Mouse (Mus musculus) left cerebral cortex, postnatal 4 days (tissue): ENCODE results near the gene Gtf3c2. TPM values are rescaled to one million over a fixed set of nuclear protein-coding genes. Genes with fewer than 3 reads are reported as not detected.

ENCODE experiments used
- DNase-seq: peaks from one replicate; pipeline ENCODE4 v3.0.0-alpha.2; 2022
- intact Hi-C: fragments of 180-260 bp; cut with DNase I; formaldehyde crosslinking; loops from one replicate; pipeline ENCODE4 v1.15.1; 2025
- total RNA-seq, 2 experiments: library from RNA; stranded (reverse); gene quantifications; 2 replicates each; pipeline ENCODE4 v1.2.3; 2021

The Gtf3c2 gene
- total RNA-seq, 2 experiments from 2014 or later: 68.9 to 74.0 TPM

DNA sequence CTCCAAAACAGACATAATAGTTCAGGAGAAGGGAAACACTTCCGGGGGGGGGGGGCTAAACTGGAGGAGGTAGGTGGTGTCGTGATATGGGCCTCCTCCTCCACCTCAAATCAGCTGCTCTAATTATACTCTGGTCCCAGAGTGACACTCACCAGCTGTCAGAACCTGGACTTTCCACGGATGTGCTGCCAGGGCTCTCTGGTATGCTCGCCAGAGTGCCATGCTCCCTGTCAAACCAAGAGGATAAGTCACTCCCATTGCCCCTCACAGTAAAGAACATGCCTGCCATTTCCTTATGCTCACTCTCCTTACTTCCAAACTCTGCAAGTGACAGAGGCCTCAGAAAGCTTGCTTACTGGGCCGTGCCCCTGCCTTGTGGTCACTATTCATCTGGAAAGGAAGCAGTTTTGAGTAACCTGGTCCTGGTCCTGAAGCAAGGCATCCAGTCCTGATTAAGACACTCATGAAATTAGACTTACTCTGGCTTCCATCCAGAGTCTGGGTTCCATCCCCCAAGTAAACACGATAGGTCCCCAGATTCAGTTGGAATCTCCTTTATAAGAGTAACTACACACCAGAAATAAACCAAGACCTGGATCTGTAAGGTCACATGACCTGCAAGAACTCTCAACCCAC lies 26.3 kb downstream of the Gtf3c2 start:
- intact Hi-C loops: no loop called here
- no peak for DNase-seq

DNA sequence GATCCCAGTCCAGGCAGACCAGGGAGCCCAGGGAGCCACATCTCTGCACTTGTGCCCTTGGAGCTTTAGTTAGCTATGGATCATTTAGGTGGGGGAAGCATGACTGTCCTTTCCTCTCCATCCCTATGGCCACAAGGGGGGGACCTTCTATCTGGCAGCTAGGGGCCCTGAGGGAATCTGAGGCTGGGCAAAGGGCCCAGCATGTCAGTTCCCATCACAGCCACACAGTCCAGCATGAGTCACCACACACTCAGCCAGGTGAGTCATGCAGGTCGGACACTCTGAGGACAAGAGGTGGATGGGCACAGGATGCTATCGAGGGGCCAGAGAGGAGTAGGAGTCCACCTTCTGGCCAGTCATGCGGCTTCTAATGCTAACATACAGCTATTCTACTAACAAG lies 28.2 kb downstream of the Gtf3c2 start:
- no peak for DNase-seq
- intact Hi-C loops: no loop called here

DNA sequence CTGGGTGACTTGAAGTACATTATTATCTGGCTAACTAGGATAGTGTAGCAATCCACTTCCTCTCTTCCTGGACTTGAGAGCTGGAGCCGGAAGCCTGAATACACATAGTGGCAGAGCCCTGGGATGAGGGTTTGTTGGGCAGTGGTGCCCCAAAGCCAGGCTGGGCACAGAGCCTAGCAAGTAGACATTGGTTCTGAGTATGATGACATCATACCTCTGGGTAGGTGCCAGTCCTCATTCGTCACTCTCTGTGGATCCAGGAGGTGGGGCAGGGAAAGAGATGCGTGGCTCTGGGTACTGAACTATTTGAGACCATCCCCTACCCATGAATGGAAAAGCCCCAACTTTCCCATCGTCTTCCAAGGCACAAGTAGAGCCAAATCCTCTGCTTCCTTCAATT lies 30.2 kb downstream of the Gtf3c2 start:
- intact Hi-C loops: no loop called here
- no peak for DNase-seq

DNA sequence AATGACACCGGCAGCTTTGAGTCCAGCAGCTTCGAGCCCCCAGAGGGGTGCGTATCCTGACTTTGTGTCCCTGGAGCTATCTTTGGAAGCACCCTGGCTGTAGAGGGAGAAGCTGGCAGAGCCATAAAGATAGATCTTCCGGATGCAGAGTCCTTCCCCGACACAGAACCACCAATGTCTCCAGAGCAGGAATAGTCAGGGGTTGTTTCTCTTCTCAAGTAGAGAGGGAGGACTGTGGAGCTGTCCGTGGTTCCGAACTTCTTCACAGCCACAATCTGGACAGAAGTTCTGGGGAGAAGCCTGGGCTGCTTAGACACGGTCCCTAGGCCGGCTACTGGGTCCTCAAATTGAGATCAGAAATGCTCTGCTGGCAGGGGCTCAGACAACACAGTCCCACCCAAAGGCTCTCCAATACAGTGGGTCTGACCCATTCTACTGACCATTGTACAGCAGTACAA lies 40.9 kb downstream of the Gtf3c2 start:
- intact Hi-C loops: no loop called here
- DNase-seq: no peak

DNA sequence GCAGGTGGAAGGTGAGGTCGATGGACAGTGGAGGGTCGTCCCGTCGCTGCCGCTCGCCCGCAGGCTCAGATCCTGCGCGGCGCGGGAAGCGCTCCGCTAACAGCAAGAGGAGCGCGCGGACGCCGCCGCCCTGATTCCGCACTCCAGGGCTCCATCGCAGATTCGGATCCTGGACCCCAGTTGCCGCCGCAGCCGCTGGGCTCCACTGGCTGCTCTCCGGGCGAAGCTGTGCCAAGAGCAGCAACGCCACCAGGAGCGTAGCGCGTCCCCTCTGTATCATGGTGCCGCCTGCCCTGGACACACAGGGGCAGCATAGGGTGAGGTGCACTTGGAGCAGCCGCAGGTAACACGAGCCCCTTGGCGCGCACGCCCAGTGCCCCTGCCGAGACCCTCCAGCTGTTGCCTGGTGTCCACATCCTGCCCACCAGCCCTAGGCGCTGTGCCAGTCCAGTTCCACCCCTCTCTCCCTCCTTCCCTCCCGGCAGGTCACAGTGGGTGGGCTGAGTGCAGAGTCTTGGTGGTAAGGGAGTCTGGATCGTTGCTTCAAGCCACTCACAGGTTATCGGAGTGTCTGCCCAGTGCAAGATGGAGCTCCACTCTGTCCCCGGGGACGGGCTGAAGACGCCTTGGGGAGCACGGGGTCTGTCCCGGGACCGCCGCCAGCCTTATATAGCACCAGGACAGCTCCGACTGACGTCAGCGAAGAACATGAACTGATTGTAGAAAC lies 41.5 kb downstream of the Gtf3c2 start, which contains the start of gene Ucn:
Gene Ucn (minus strand): TSS at position 589 of the 727 bp plus-strand sequence.
- intact Hi-C loops: no loop called here
- peak; percentile 13 for DNase-seq

DNA sequence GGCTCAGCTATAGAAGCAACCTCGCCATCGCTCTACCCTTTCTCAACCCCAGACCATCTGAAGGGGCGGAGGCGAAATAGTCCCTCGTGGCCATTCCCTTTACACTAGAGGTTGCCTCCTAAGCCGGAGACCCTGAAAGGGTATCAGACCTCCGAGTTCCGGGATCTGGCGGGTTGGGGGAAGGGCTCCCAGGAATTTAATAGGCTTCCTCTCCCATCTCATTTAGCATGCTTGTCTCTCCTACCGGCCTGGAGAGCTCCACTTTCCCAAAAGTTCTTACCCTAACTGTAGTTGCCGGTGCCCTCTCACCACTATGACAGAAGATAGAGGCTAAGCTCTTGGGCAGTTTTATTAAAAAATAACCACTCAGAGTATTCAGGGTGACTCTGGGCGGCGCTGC lies 42.3 kb downstream of the Gtf3c2 start:
- no peak for DNase-seq
- intact Hi-C loops: no loop called here

DNA sequence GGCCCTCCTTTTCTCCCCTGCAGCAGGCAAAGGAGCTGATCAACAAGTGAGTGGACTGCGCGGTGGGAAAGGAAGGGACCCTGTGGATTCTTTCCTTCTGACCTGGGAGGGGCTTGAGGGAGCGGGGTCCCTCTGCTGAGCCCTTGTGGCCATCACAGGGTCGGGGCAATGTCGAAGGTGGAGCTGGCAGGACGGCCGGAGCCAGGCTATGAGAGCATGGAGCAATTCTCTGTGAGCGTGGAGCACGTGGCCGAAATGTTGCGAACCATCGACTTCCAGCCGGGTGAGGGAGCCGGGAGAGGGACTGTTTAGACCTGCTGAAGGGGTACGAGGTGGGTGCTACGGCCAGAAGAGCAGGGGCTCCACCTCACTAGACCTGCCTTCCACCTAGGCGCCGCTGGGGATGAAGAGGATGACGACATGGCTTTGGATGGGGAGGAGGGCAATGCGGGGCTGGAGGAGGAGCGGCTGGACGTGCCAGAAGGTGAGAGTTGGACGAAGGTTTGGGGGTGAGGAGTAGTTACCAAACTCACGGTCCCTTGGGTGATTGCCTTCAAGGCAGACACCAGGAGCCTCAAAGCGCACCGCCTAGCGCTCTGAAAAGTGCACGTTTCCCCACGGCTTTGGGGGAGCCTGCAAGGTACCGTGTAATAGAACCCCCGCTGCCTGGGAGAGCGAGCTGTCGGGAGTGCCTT lies 43.1 kb downstream of the Gtf3c2 start:
- DNase-seq: no peak
- intact Hi-C loops: no loop called here

DNA sequence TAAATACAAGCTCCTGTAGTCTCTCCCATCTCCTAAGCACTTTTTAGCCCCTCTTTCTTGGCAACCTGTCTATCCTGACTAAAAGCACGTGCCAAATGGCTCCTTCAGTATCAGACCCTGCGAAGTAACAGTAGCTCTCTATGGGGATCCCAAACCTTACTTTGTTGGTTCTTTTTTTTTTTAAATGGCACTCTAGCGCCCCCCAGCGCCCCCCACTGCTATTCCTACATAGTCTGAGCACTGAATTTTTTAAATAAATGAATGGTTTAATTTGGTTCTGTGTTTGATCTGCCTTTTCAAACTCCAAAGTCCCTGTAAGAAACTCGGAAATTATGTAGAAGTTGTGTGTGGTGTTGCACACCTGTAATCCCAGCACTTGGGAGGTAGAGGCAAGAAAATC lies 53.9 kb downstream of the Gtf3c2 start:
- DNase-seq: no peak
- intact Hi-C loops: no loop called here

DNA sequence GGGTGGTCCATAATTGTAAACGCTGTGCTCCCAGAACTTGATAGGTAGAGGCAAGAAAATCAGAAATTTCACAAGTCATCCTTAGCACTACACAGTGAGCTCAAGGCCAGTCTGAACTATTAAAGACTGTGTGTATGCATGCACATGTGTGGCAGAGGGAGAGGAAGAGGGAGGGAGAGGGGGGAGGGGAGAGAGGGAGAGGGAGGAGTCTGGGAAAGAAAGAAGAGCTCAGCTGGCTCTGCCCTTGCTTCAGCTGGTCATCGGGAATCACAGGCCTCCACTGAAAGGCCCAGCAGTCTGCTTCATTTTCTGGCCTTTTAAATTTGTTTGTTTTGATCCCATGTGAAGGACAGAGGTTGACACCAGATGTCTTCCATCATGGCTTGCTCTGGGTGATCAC lies 56.5 kb downstream of the Gtf3c2 start:
- DNase-seq: no peak

DNA sequence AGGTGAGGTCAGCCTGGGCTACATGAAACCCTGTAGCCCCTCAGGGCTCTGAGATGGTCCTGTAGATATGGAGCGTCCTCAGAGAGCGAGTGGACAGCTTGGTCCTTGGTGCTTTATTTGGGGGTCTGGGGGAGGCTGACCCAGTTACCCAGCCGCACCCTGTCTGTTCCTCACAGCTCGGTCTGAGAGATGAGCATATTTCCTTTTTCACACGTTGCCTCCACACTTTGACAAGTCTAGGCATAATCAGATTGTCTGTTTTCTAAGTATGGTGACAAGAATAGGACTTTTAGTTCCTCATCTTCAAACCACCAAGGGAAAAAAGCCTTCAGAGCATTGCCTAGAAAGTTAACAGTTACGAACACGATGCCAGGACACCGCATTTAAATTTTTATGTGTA lies 58.8 kb downstream of the Gtf3c2 start:
- no peak for DNase-seq
- intact Hi-C loops: no loop called here

More for the DNA sequence above, 56.5 kb downstream of the Gtf3c2 start:
- intact Hi-C loops: no loop called here

DNA sequence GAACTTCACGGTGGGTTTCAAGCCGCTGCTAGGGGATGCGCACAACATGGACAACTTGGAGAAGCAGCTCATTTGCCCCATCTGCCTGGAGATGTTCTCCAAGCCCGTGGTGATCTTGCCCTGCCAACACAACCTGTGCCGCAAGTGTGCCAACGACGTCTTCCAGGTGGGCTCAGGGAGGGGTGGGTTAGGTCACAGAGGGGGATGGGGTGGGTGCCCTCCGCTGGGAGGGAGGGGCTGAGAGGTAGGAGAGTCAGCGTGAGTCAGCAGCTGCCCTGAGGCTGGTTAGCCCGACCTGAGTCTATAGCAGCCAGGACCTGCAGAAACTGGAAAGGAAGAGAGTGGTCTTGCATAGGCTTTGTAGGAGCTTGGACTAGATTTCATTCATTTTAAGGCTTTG lies 63.0 kb downstream of the Gtf3c2 start:
- no peak for DNase-seq
- intact Hi-C loops: no loop called here

DNA sequence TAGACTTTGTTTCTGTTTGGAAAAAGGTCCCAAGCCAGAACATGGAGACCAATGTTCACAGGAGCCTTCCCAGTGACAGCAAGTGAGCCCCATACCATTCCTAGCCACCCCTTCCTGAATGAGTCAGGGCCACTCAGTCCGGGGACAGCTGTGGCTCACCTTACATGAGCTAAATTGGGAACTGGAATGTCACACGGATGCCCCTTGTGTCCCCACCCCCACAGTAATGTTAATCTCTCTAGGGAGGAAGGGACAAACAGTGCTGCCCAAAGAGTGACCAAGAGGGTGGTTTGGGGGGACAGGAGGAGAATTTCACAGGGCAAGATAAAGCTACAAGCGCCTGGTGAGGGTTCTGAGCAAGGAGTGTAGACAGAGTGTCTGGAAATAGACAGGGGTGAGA lies 63.6 kb downstream of the Gtf3c2 start, which contains the start of gene Trim54:
Gene Trim54 (plus strand): TSS at position 359 of the 400 bp plus-strand sequence.
- no peak for DNase-seq
- intact Hi-C loops: no loop called here

DNA sequence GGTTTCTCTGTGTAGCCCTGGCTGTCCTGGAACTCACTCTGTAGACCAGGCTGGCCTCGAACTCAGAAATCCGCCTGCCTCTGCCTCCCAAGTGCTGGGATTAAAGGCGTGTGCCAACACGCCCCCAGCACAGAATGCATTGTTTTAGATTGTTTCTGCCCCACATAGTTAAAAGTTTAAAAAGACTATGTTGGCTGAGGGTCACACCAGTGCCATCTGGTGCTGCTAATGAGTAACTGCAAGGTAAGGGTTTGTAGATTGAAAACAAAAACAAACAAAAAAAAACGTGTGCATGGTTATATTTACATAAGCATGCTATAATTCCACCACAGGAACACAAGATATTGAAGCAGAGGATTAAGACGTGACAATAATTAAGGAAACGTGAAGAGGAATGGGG lies 69.2 kb downstream of the Gtf3c2 start:
- intact Hi-C loops: no loop called here
- DNase-seq: no peak

DNA sequence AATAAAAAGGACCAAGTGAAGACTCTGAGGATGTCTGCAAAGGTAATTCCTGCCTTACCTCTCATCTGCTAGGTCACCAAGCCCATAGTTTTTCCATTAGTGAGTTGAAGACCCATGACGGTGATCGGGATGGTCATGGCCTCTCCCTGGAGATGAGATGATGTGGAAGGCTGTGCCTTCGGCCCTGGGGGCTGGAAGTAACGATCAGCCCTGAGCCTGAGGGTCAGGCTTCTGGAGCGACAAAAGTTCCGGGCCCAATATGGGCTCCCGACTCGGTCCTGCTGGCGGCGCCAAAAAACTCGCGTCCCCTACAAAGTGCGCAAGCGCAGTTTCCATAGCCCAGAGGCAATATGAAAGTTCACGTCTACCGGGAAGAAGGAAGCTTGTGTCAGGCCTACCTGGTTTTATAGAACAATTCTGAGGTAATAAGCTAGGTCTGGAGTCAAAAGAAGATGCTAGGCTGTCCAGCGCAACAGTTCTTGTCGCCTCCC lies 71.9 kb downstream of the Gtf3c2 start, which contains the start of gene Slc30a3:
Gene Slc30a3 (minus strand): TSS at position 238 of the 491 bp plus-strand sequence.
- intact Hi-C loops: no loop called here
- no peak for DNase-seq

Other genes starting within 250 kb of the Gtf3c2 start
- gene Cgref1, start 234.6 kb downstream of the Gtf3c2 start, total RNA-seq: 10 to 100 TPM; 53.9 TPM
- 100 to 1,000 TPM; 114 to 116 TPM for gene Preb, start 219.8 kb downstream of the Gtf3c2 start, total RNA-seq
- under 1 TPM in 1 of 2 experiments, not detected in 1; 0.08 TPM for gene Tcf23, start 211.5 kb downstream of the Gtf3c2 start, total RNA-seq
- 10 to 100 TPM; 59.2 to 66.2 TPM for gene Atraid, start 131.8 kb downstream of the Gtf3c2 start, total RNA-seq
- 10 to 100 TPM; 17.6 to 23.5 TPM for gene Slc5a6, start 131.2 kb downstream of the Gtf3c2 start, total RNA-seq
- gene Cad, start 125.4 kb downstream of the Gtf3c2 start, total RNA-seq: 10 to 100 TPM; 34.1 to 37.6 TPM
- gene Dnajc5g, start 73.9 kb downstream of the Gtf3c2 start, total RNA-seq: not detected
- gene Slc30a3, start 71.9 kb downstream of the Gtf3c2 start, total RNA-seq: 10 to 100 TPM; 11.9 to 14.1 TPM
- not detected for gene Trim54, start 63.4 kb downstream of the Gtf3c2 start, total RNA-seq
- not detected for gene Ucn, start 41.3 kb downstream of the Gtf3c2 start, total RNA-seq
- 10 to 100 TPM; 25.1 to 31.4 TPM for gene Mpv17, start 25.9 kb downstream of the Gtf3c2 start, total RNA-seq
- 1 to 10 TPM; 2.7 to 4.4 TPM for gene Gm29609, start 233 bp downstream of the Gtf3c2 start, total RNA-seq
- 10 to 100 TPM; 66.7 to 72.1 TPM for gene Snx17, start 13.1 kb upstream of the Gtf3c2 start, total RNA-seq
- 10 to 100 TPM; 45.8 to 48.3 TPM for gene Eif2b4, start 13.3 kb upstream of the Gtf3c2 start, total RNA-seq
- gene Zfp513, start 22.2 kb upstream of the Gtf3c2 start, total RNA-seq: 10 to 100 TPM; 27.6 to 30.1 TPM
- gene Ppm1g, start 40.5 kb upstream of the Gtf3c2 start, total RNA-seq: 100 to 1,000 TPM; 144 to 146 TPM
- gene Nrbp1, start 60.7 kb upstream of the Gtf3c2 start, total RNA-seq: 10 to 100 TPM; 91.8 to 94.3 TPM
- gene Gm9970, start 61.1 kb upstream of the Gtf3c2 start, total RNA-seq: not detected
- 1 to 10 TPM; 2.2 to 3.1 TPM for gene Krtcap3, start 71.5 kb upstream of the Gtf3c2 start, total RNA-seq
- 10 to 100 TPM; 65.9 to 69.3 TPM for gene Ift172, start 111.0 kb upstream of the Gtf3c2 start, total RNA-seq
- gene Fndc4, start 115.9 kb upstream of the Gtf3c2 start, total RNA-seq: 100 to 1,000 TPM; 170 to 172 TPM
- gene Gckr, start 117.3 kb upstream of the Gtf3c2 start, total RNA-seq: under 1 TPM in 1 of 2 experiments, not detected in 1; 0.52 TPM